Mouse (Mus musculus) cerebellum, postnatal 36 days (tissue): ENCODE measurements at regions not wholly inside any gene's neighbourhood (a gene's known extent, or its start where the extent isn't known, plus 50 kb on each side); places are given as distances from the start of the nearest gene placed in this dataset.
A peak's percentile ranks its signal among the peaks of the same experiment; 100 is the strongest.
"Not testable (repeated sequence)": the region's sequence is repeated elsewhere in the genome, so short reads cannot be mapped to it uniquely, and the experiment has no call there.

Source experiments
- DNase-seq, 2 experiments: peaks; one replicate each; pipeline ENCODE4 v3.0.0; 2021 to 2022; ENCODE audit warnings: mixed read lengths in 2 of 2

- no peak for DNase-seq
Observed at GRCm38 (mm10) chr12:106310171-106310570, 300.1 kb downstream of the Vrk1 start.

- DNase-seq = no peak
Observed at GRCm38 (mm10) chr12:106310585-106311319, 300.7 kb downstream of the Vrk1 start.

GRCm38 (mm10) chr12:106311320-106311825, 301.3 kb downstream of the Vrk1 start:
- no peak for DNase-seq

DNA sequence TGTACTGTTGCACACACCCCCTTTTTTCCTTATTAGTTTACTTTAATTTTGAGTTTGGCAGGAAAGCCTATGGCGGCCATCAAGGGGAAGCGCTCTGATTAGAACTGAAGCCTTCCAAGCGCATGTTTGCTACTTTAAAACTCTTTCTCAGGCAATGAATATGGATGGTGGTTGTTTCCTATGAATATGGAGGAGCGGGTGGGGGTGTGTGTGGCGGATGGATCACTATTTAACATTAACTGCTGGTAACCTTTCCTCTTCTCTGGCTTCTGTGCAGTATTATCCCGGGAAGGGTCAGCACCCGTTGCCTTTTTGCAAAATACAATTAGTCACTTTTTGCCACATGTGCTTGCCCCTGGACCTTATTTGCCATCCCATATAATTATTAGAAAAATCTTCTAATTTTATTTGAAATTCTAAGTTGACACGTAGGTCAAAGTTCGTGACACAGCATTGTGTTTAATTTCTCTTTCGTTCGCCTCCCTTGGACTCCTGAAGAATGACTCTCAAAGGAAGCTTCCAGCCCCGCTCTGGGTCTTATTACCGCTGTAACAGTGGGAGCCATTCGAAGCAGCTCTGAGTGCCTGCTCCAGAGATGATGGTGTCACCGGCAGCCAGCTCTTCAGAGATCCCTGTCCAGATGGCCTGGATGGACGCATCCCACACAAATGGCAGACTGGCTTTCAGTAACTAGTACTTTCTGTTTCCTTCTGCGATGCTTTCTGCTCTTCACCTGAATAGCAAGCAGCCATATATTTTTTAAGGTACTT, 302.0 kb downstream of the Vrk1 start:
- no peak for DNase-seq

DNA sequence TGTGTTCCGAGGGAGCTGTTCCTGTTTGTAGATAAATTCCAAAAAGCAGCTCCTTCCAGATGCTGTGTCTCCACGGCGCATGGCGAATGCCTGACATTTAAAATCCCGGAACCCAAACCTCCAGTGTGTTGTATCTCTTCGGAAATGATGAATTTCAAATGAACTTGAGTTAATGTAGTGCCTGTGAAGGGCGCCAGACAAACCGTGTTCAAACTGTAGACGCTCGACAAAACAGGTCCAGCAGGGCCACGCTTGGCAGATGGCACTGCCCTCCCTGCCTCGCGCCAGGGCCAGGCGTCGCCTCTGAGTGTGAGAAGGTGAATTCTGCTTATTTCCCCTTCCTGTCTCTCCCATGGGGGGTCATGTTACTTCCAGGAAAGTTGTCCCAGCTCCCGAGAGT, 307.7 kb downstream of the Vrk1 start:
- DNase-seq = no peak

GRCm38 (mm10) chr12:106321511-106321910, 311.5 kb downstream of the Vrk1 start:
- no peak for DNase-seq

DNA sequence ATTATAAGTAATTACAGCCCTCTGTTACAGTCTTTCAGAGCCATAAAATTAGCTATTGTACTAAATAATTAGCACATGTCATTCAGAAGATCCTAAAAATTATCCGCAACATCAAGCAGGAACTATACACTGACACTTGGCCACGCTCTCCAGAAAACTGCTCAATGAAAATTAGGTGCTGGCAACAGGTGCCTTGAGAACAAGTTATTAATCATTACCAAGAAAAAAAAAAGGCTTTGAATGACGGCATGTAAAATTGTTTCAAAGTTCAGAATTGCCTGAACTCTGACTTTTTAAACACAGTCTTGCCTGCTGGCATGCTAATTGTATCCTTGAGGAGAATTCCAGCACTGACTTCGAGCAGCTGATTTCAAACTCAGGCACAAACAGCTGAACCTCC, 316.6 kb downstream of the Vrk1 start:
- DNase-seq = no peak

GRCm38 (mm10) chr12:106327351-106327750, 317.3 kb downstream of the Vrk1 start:
- no peak for DNase-seq

DNA sequence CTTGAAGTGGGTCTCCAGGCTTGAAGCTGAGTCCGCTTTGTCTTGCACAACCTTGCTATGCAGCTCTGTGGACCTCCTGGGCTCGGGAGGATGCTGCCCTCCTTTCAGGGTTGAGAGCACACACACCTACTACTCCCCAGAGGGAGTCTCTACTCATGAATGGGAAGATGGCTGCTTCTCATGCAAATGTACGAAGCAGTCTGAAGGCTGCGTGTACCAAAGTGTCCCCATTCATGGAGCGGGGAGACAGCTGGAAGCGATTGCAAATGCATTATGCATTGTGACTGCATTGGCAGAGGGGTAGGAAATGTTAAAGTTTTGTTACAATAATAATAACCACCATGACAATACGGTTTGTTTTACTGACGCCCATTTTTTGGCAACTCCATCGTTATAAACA, 347.8 kb downstream of the Vrk1 start:
- no peak for DNase-seq

- DNase-seq = not testable (repeated sequence)
Observed at GRCm38 (mm10) chr12:106361646-106362045, 351.6 kb downstream of the Vrk1 start.

DNA sequence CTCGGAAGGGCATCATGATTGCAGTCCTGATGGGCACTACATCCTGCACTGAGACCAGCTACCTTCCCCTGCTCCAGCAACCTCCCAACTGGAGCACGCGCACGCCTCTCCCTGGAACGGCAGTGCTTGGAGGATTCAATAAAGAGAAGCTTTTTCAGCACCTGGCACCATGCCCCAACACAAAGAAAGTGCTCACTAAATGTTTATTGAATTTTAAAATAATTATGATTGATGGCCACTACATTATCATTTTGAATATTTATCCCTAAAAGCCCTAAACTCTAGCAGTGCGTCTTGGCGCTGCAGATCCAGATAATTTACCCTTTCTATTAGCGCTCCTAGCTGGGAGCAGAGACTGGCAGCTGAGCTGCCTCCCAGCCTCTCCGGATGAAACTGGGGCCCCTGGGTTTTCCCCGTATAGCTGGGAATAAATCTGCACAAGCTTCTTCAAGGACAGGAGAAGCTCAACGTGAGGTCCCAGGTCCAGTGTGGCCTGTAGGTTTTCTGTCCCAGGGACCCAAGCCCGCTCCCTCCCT, 364.9 kb downstream of the Vrk1 start:
- no peak for DNase-seq

- DNase-seq = no peak
Observed at GRCm38 (mm10) chr12:106375886-106376285, 365.9 kb downstream of the Vrk1 start.

- DNase-seq = no peak
Observed at GRCm38 (mm10) chr12:106376783-106377182, 366.8 kb downstream of the Vrk1 start.

GRCm38 (mm10) chr12:106377281-106377680, 367.3 kb downstream of the Vrk1 start:
- DNase-seq = no peak

- no peak for DNase-seq
Observed at GRCm38 (mm10) chr12:106377761-106378160, 367.7 kb downstream of the Vrk1 start.

DNA sequence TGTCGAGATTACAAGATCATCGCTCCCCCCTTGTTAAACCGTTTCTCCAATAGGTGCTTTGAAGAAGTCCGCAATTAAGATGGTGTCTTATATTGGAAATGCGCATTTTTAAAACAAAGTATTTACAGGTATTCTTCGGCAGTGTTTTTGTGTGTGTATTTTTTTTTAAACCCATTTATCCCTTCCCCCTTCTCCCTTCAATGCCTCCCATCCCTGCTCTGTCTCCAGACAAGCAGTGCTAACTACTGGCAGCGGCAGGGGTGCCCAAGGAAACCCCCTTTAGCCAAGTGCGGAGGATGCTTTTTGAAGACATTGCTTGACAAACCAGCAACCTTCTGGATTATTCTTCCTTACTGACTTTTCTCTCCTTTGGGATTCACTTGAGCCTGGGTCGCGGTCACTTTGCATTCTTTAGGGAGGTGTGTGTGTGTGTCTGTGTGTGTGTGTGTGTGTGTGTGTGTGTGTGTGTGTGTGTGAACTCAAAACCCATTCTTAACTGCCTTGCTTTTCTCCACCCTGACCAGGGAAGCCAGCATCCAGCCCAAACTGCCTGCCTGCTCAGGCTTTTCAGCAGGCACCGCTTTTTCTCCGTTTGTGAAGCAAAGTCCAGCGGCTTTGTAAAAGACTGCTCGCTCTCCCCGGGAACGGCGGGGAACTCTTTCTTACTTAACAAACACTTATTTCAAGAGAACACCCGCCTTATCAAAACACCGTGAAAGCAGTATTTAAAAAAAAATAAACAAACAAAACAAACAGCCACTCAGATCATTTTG, 368.5 kb downstream of the Vrk1 start:
- peak in 1 of 2 experiments; percentile 4 for DNase-seq

DNA sequence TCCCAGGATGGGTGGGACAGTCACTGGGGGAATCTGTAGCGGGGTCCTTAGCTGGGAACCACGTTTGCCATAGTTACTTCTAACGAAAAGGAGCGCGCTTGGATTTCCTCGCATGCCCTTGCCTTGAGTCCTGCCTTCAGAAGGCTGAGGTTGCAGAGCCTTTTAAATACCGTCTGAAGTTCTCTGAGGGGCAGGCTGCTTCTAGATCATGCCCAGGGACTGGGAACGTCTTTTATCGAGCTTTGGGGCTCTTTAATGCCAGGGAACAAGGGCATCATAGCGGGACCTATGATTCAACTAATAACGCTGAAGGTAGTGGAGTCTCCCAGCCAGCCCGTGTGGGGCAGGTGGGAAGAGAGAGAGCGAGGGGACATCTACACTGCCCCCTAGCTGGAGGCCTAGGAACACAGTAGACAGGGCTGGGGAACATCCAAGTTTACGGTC, 369.1 kb downstream of the Vrk1 start:
- DNase-seq = peak; percentile 19 to 27

GRCm38 (mm10) chr12:106379779-106380178, 369.8 kb downstream of the Vrk1 start:
- DNase-seq = no peak

GRCm38 (mm10) chr12:106381821-106382220, 371.8 kb downstream of the Vrk1 start:
- DNase-seq = no peak

- DNase-seq = no peak
Observed at GRCm38 (mm10) chr12:106389214-106389613, 379.2 kb downstream of the Vrk1 start.

DNA sequence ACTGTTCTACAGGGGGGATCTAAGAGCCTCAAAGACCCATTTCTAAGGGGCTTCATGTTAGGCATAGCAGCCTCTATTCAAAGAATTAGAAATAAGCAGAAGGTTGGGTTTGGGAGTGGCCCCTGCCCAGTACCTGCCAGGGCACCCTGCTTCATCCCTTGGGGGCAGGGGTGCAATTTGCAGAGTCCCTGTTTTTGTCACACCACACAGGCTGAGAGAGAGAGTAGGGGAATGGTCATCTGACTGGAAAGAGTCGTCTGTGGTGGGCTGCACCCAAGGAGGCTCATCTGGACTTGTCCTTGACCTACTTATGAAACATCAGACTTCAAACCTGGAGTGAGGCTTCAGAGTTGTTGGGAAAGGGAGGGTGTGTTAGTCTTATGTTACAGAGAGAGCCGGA, 382.3 kb downstream of the Vrk1 start:
- no peak for DNase-seq

DNA sequence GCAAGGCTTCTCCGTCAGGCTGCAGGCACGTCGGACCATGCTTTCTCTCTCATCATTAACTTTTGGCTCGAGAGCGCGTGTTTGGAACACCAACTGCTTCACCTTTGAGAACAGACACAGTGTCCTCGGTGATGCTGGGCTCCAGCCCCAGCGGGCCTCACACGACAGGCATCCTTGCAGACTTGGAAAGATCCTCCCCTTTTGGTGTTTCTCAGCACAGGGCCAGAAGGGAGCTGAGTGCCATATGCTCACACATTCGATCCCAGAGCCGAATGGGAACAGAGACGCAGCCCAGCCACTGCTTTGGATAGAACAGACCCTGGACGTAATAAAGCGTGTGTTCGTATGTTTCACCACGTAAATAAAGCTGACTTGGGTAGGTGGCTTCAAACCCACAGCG, 389.1 kb downstream of the Vrk1 start:
- peak; percentile 27 to 31 for DNase-seq

- DNase-seq = no peak
Observed at GRCm38 (mm10) chr12:106411075-106411474, 401.0 kb downstream of the Vrk1 start.
